34 mouse cellular contexts compared by ENCODE assay signal in genomic region chr8:104358637-104359036, GRCm38 (mm10). TPM values are rescaled to one million over a fixed set of nuclear protein-coding genes. Genes with fewer than 3 reads are reported as not detected.
DNase-seq lines count a peak whose midpoint lies in the region; ATAC-seq lines count a peak whose summit lies in the region.
"Had no signal": no experiment of that assay in that cellular context is flagged by ENCODE, and none has a peak within 500 bp of the region (broad histone marks: within the 10 kb centered on the region; RNA-seq: fewer than 3 reads in every experiment).

No protein-coding gene starts in this region.

- WGBS in hindbrain, embryonic 16.5 days: 72% methylated on average over 3 of the region's 3 CpGs
- WGBS in hindbrain, embryonic 14.5 days: 86% methylated on average over 3 of the region's 3 CpGs
- WGBS in midbrain, embryonic 15.5 days: 50% methylated on average over 3 of the region's 3 CpGs
- WGBS in midbrain, embryonic 10.5 days: 79% methylated on average over 3 of the region's 3 CpGs

- no peak overlapping the region for H3K9ac ChIP-seq in hindbrain, embryonic 16.5 days (ENCODE audit: low read depth, low read length)
- H3K9ac ChIP-seq in hindbrain, embryonic 14.5 days: no peak overlapping the region
- no peak overlapping the region for H3K9ac ChIP-seq in midbrain, embryonic 15.5 days
- H3K9ac ChIP-seq: embryonic facial prominence, embryonic 13.5 days; forebrain, embryonic 12.5 days; forebrain, embryonic 15.5 days; heart, embryonic 12.5 days; heart, embryonic 15.5 days had no signal

- no peaks in the 10 kb centered on the region for H3K9me3 ChIP-seq in hindbrain, embryonic 16.5 days (ENCODE audit: control insufficient read depth, low read length)
- H3K9me3 ChIP-seq in hindbrain, embryonic 14.5 days (ENCODE audit: control insufficient read depth, low read length): no peaks in the 10 kb centered on the region
- no peaks in the 10 kb centered on the region for H3K9me3 ChIP-seq in midbrain, embryonic 15.5 days
- H3K9me3 ChIP-seq in midbrain, embryonic 10.5 days (replicated peaks): no peaks in the 10 kb centered on the region
- H3K9me3 ChIP-seq: embryonic facial prominence, embryonic 10.5 days; embryonic facial prominence, embryonic 13.5 days; forebrain, embryonic 12.5 days; forebrain, embryonic 15.5 days; G1E; heart, embryonic 12.5 days; heart, embryonic 15.5 days had no signal

- no peak overlapping the region for H3K4me3 ChIP-seq in hindbrain, embryonic 16.5 days (ENCODE audit: low read length)
- no peak overlapping the region for H3K4me3 ChIP-seq in hindbrain, embryonic 14.5 days (replicated peaks; ENCODE audit: low read length)
- no peak overlapping the region for H3K4me3 ChIP-seq in midbrain, embryonic 15.5 days
- no peak overlapping the region for H3K4me3 ChIP-seq in midbrain, embryonic 10.5 days
- H3K4me3 ChIP-seq: embryonic facial prominence, embryonic 10.5 days; embryonic facial prominence, embryonic 13.5 days; erythroblast, embryonic 14.5 days; forebrain, embryonic 12.5 days; forebrain, embryonic 15.5 days; heart, embryonic 12.5 days; heart, embryonic 15.5 days had no signal

- H3K27me3 ChIP-seq in hindbrain, embryonic 16.5 days (replicated peaks; ENCODE audit: control insufficient read depth, insufficient read depth, low read length): no peaks in the 10 kb centered on the region
- no peaks in the 10 kb centered on the region for H3K27me3 ChIP-seq in hindbrain, embryonic 14.5 days (ENCODE audit: control insufficient read depth, insufficient read depth, low read length)
- no peaks in the 10 kb centered on the region for H3K27me3 ChIP-seq in midbrain, embryonic 15.5 days (replicated peaks)
- no peaks in the 10 kb centered on the region for H3K27me3 ChIP-seq in midbrain, embryonic 10.5 days (ENCODE audit: low read depth, poor library complexity, severe bottlenecking)
- H3K27me3 ChIP-seq: CH12.LX; embryonic facial prominence, embryonic 13.5 days; forebrain, embryonic 12.5 days; forebrain, embryonic 15.5 days; heart, embryonic 12.5 days; heart, embryonic 15.5 days; Patski had no signal

- no peak overlapping the region for H3K27ac ChIP-seq in hindbrain, embryonic 16.5 days (ENCODE audit: low read depth, low read length)
- H3K27ac ChIP-seq in hindbrain, embryonic 14.5 days: no peak overlapping the region
- no peak overlapping the region for H3K27ac ChIP-seq in midbrain, embryonic 15.5 days
- no peak overlapping the region for H3K27ac ChIP-seq in midbrain, embryonic 10.5 days (replicated peaks)
- H3K27ac ChIP-seq: embryonic facial prominence, embryonic 10.5 days; embryonic facial prominence, embryonic 13.5 days; forebrain, embryonic 12.5 days; forebrain, embryonic 15.5 days; heart, embryonic 15.5 days had no signal

- no peak overlapping the region for H3K4me2 ChIP-seq in hindbrain, embryonic 16.5 days (ENCODE audit: low read length)
- H3K4me2 ChIP-seq in hindbrain, embryonic 14.5 days (replicated peaks): no peak overlapping the region
- H3K4me2 ChIP-seq in midbrain, embryonic 15.5 days: no peak overlapping the region
- H3K4me2 ChIP-seq: embryonic facial prominence, embryonic 13.5 days; forebrain, embryonic 12.5 days; forebrain, embryonic 15.5 days; heart, embryonic 12.5 days; heart, embryonic 15.5 days had no signal

- DNase-seq in hindbrain, embryonic 14.5 days (ENCODE audit: low spot score): no peak
- DNase-seq in midbrain, embryonic 10.5 days (ENCODE audit: low spot score): no peak
- peak; percentile 72 for DNase-seq in retina, postnatal 1 day
- DNase-seq in heart, postnatal 4 days: no peak
- DNase-seq: adrenal gland, postnatal 10 days; B cell, adult 2 months; cerebellum, adult 11-12 months; cerebellum, adult 8-10 months; cerebellum, postnatal 10 days; cerebellum, postnatal 36 days; embryo, embryonic 11 days; gastrocnemius, postnatal 25 days; heart, adult 18-20 months; heart, postnatal 10 days; heart, postnatal 36 days had no signal

- H3K36me3 ChIP-seq in hindbrain, embryonic 16.5 days (ENCODE audit: control insufficient read depth, insufficient read depth, low read length): peaks cover 13% of the 10 kb centered on the region
- peaks cover 20% of the 10 kb centered on the region; the same call in 1 of the 2 replicates for H3K36me3 ChIP-seq in hindbrain, embryonic 14.5 days (replicated peaks; ENCODE audit: control insufficient read depth, insufficient read depth)
- H3K36me3 ChIP-seq in midbrain, embryonic 15.5 days (replicated peaks): no peaks in the 10 kb centered on the region
- H3K36me3 ChIP-seq in midbrain, embryonic 10.5 days: peaks cover 28% of the 10 kb centered on the region
- H3K36me3 ChIP-seq: G1E had no signal

- ATAC-seq in hindbrain, embryonic 16.5 days: 0 out of 2 replicates have a peak, but pooled peaks have one; percentile 25
- no peak for ATAC-seq in hindbrain, embryonic 14.5 days (ENCODE audit: low FRiP score)
- 0 out of 2 replicates have a peak, but pooled peaks have one; percentile 21 for ATAC-seq in midbrain, embryonic 15.5 days (replicated peaks)
- ATAC-seq: forebrain, embryonic 15.5 days; Patski had no signal

- peaks cover 12% of the 10 kb centered on the region; the same call in 1 of the 2 replicates for H3K4me1 ChIP-seq in hindbrain, embryonic 16.5 days (ENCODE audit: control insufficient read depth, insufficient read depth, low read depth, low read length)
- H3K4me1 ChIP-seq in hindbrain, embryonic 14.5 days (replicated peaks; ENCODE audit: control insufficient read depth, insufficient read depth, low read length): 0 out of 2 replicates have a peak, but pooled peaks cover 4% of the 10 kb centered on the region
- 0 out of 2 replicates have a peak, but pooled peaks cover 7% of the 10 kb centered on the region for H3K4me1 ChIP-seq in midbrain, embryonic 15.5 days
- H3K4me1 ChIP-seq in midbrain, embryonic 10.5 days: peaks cover 16% of the 10 kb centered on the region

RNA-seq across cellular contexts. Expression of gene Cmtm3, which starts 19.4 kb away (rescaled TPM):
- polyA plus RNA-seq in hindbrain, embryonic 16.5 days (2015; fragmentation: Nextera tagmentation; extraction: Ambion mirVana): 44.2 and 47.2 TPM in 2 replicates
- 39.5 and 44.7 TPM in 2 replicates for polyA plus RNA-seq in hindbrain, embryonic 14.5 days (2014; fragmentation: Nextera tagmentation; extraction: Ambion mirVana)
- polyA plus RNA-seq in midbrain, embryonic 15.5 days (2015; fragmentation: Nextera tagmentation; extraction: Ambion mirVana): 33.2 and 37.2 TPM in 2 replicates
- polyA plus RNA-seq in midbrain, embryonic 10.5 days (2016; fragmentation: Nextera tagmentation; extraction: Ambion mirVana): 72.8 and 79.1 TPM in 2 replicates
- total RNA-seq in heart, postnatal 4 days (2021): 10 to 100 TPM; 50.6 to 50.7 TPM

RNA-seq across cellular contexts. Expression of gene Cmtm2b, which starts 36.6 kb away (rescaled TPM):
- not detected in 2 replicates for polyA plus RNA-seq in hindbrain, embryonic 16.5 days (2015; fragmentation: Nextera tagmentation; extraction: Ambion mirVana)
- not detected in 2 replicates for polyA plus RNA-seq in hindbrain, embryonic 14.5 days (2014; fragmentation: Nextera tagmentation; extraction: Ambion mirVana)
- polyA plus RNA-seq in midbrain, embryonic 15.5 days (2015; fragmentation: Nextera tagmentation; extraction: Ambion mirVana): not detected in 2 replicates
- not detected in 2 replicates for polyA plus RNA-seq in midbrain, embryonic 10.5 days (2016; fragmentation: Nextera tagmentation; extraction: Ambion mirVana)
- total RNA-seq in heart, postnatal 4 days (2021): not detected
- total RNA-seq: adrenal gland, postnatal 10 days; adrenal gland, postnatal 4 days; CH12.LX; G1E; gastrocnemius, adult 8-10 months; gastrocnemius, postnatal 25 days; heart, adult 18-20 months; heart, postnatal 10 days; heart, postnatal 36 days had no signal
- polyA plus RNA-seq: cortical plate, adult 2 months; embryonic facial prominence, embryonic 10.5 days; embryonic facial prominence, embryonic 13.5 days; erythroblast, embryonic 14.5 days; forebrain, embryonic 12.5 days; forebrain, embryonic 15.5 days; G1E; heart, embryonic 12.5 days; heart, embryonic 15.5 days; hindbrain, embryonic 11.5 days; intestine, embryonic 14.5 days; Patski had no signal

RNA-seq across cellular contexts. Expression of gene Cmtm4, which starts 37.0 kb away (rescaled TPM):
- 3.0 TPM in 2 replicates for polyA plus RNA-seq in hindbrain, embryonic 16.5 days (2015; fragmentation: Nextera tagmentation; extraction: Ambion mirVana)
- polyA plus RNA-seq in hindbrain, embryonic 14.5 days (2014; fragmentation: Nextera tagmentation; extraction: Ambion mirVana): 3.5 and 3.8 TPM in 2 replicates
- 2.4 and 2.6 TPM in 2 replicates for polyA plus RNA-seq in midbrain, embryonic 15.5 days (2015; fragmentation: Nextera tagmentation; extraction: Ambion mirVana)
- polyA plus RNA-seq in midbrain, embryonic 10.5 days (2016; fragmentation: Nextera tagmentation; extraction: Ambion mirVana): 1.7 and 1.8 TPM in 2 replicates
- total RNA-seq in heart, postnatal 4 days (2021): 10 to 100 TPM; 17.1 to 17.2 TPM
- polyA plus RNA-seq: G1E had no signal

RNA-seq across cellular contexts. Expression of gene Gm11020, which starts 37.3 kb away (rescaled TPM):
- not detected in 2 replicates for polyA plus RNA-seq in hindbrain, embryonic 16.5 days (2015; fragmentation: Nextera tagmentation; extraction: Ambion mirVana)
- polyA plus RNA-seq in hindbrain, embryonic 14.5 days (2014; fragmentation: Nextera tagmentation; extraction: Ambion mirVana): not detected in 2 replicates
- not detected in 2 replicates for polyA plus RNA-seq in midbrain, embryonic 15.5 days (2015; fragmentation: Nextera tagmentation; extraction: Ambion mirVana)
- polyA plus RNA-seq in midbrain, embryonic 10.5 days (2016; fragmentation: Nextera tagmentation; extraction: Ambion mirVana): not detected in 2 replicates
- total RNA-seq in heart, postnatal 4 days (2021): not detected
- total RNA-seq: adrenal gland, adult 18-20 months; adrenal gland, postnatal 10 days; adrenal gland, postnatal 4 days; CH12.LX; G1E; gastrocnemius, adult 8-10 months; gastrocnemius, postnatal 25 days; heart, adult 18-20 months; heart, postnatal 10 days; heart, postnatal 36 days had no signal
- polyA plus RNA-seq: cortical plate, adult 2 months; embryonic facial prominence, embryonic 10.5 days; embryonic facial prominence, embryonic 13.5 days; erythroblast, embryonic 14.5 days; forebrain, embryonic 12.5 days; forebrain, embryonic 15.5 days; G1E; gonadal fat pad, adult 2 months; heart, embryonic 12.5 days; heart, embryonic 15.5 days; hindbrain, embryonic 11.5 days; intestine, embryonic 14.5 days; Patski had no signal

RNA-seq across cellular contexts. Expression of gene Cmtm1, which starts 48.7 kb away (rescaled TPM):
- not detected in 2 replicates for polyA plus RNA-seq in hindbrain, embryonic 16.5 days (2015; fragmentation: Nextera tagmentation; extraction: Ambion mirVana)
- polyA plus RNA-seq in hindbrain, embryonic 14.5 days (2014; fragmentation: Nextera tagmentation; extraction: Ambion mirVana): not detected in 2 replicates
- not detected in 2 replicates for polyA plus RNA-seq in midbrain, embryonic 15.5 days (2015; fragmentation: Nextera tagmentation; extraction: Ambion mirVana)
- not detected in 2 replicates for polyA plus RNA-seq in midbrain, embryonic 10.5 days (2016; fragmentation: Nextera tagmentation; extraction: Ambion mirVana)
- total RNA-seq in heart, postnatal 4 days (2021): not detected
- total RNA-seq: adrenal gland, postnatal 4 days; CH12.LX; gastrocnemius, adult 8-10 months; gastrocnemius, postnatal 25 days; heart, adult 18-20 months; heart, postnatal 10 days; heart, postnatal 36 days had no signal
- polyA plus RNA-seq: cortical plate, adult 2 months; embryonic facial prominence, embryonic 10.5 days; embryonic facial prominence, embryonic 13.5 days; erythroblast, embryonic 14.5 days; forebrain, embryonic 12.5 days; forebrain, embryonic 15.5 days; G1E; gonadal fat pad, adult 2 months; heart, embryonic 12.5 days; heart, embryonic 15.5 days; hindbrain, embryonic 11.5 days; intestine, embryonic 14.5 days had no signal
